Mouse (Mus musculus): ENCODE measurements at regions not wholly inside any gene's neighbourhood (a gene's known extent, or its start where the extent isn't known, plus 50 kb on each side); places are given as distances from the start of the nearest gene placed in this dataset.

DNA sequence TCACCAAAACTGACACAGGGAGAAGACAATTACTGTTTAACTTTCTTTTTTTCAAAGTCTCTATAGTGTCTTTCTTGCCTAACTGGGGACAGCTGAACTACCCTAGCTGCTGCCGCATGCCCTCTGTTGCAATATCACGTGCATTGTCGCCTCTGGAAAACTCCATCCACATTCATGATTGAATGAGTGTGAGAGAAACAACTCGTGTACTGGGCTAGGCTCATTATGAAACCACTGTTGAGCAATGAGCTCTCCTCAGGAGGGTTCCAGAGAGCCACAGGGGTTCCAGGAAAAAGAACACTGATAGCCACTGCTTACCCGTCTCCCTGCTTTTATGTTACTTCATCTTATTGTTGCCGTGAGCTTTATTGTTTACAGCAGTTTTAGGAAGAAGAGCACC, 132.2 kb upstream of the Bcl6 start:
- DNase-seq (ENCODE audit: extremely low spot score, low spot score), result no peak
- H3K27ac ChIP-seq, result no peak overlapping the region
- no peaks in the 10 kb centered on the region for H3K9me3 ChIP-seq
- H3K4me1 ChIP-seq, result no peaks in the 10 kb centered on the region
- H3K4me3 ChIP-seq, result no peak overlapping the region
- H3K36me3 ChIP-seq (replicated peaks), result no peaks in the 10 kb centered on the region
- WGBS, result 69% methylated on average over 6 of the region's 6 CpGs
- H3K27me3 ChIP-seq (ENCODE audit: poor library complexity, severe bottlenecking), result no peaks in the 10 kb centered on the region

DNA sequence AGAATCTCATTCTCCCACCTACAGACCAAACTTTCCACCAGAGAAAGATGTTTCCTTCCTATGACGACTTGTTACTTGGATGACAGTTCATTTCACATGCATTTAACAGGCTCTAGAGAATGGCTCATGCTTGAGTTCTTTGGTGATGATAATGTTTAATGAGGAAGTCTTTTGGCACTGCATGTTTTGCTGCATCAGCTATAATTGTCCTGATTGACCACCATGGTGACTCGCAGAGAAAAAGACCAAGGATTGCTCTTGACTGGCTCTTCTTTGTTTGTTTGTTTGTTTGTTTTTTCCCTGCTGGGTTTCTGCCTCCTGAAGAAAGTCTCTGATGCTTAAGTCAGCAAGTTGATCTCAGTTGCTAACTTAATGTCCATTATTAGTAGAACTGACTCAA, 129.8 kb upstream of the Bcl6 start:
- no peak overlapping the region for H3K27ac ChIP-seq
- no peaks in the 10 kb centered on the region for H3K9me3 ChIP-seq
- H3K36me3 ChIP-seq (replicated peaks), result no peaks in the 10 kb centered on the region
- WGBS, result 87% methylated on average over 2 of the region's 2 CpGs
- H3K27me3 ChIP-seq (ENCODE audit: poor library complexity, severe bottlenecking), result no peaks in the 10 kb centered on the region
- DNase-seq (ENCODE audit: extremely low spot score, low spot score), result no peak
- no peak overlapping the region for H3K4me3 ChIP-seq
- no peaks in the 10 kb centered on the region for H3K4me1 ChIP-seq

DNA sequence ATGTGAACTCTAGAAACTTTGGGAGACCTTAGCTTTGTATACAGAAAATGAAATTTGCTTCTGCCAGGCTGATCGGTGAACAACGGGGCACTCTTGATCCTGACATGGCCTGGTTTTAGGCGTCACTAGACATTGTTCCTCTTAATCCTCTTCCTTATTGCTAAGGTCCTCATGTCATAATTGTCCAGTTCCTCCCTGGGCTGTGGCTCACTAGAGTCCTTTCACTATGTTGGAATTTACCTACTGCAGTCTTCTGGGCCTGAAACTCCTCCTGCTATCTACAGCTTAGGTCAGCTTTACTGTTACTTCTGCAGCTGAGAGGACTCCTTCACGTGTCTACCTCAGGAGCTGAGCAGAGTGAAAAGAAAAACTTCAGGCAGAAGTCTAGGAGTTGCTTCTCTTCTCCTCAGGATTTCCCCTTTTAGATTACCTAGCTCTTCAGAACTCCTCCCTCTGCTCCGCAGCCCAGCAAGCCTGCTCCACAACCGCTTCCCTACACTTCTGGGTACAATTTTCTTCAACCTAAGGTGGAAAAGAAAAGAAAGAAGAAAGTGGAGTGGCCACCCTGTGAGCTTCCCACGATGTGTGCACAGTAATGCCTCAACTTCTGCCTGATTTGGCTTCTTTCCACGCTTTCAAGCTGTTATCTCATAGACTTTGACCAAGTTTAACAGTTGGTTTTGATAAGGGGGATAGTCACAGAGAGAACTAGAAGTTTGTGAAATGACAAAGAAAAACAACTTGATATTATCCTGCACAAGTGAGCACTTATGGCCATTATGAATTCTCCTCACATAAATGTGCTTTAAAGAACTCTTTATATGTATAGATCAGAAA, 114.4 kb upstream of the Bcl6 start:
- no peak overlapping the region for H3K4me3 ChIP-seq
- WGBS, result 80% methylated on average over 8 of the region's 8 CpGs
- H3K27me3 ChIP-seq (ENCODE audit: poor library complexity, severe bottlenecking), result no peaks in the 10 kb centered on the region
- H3K27ac ChIP-seq, result no peak overlapping the region
- no peak for DNase-seq (ENCODE audit: extremely low spot score, low spot score)
- no peaks in the 10 kb centered on the region for H3K9me3 ChIP-seq
- no peaks in the 10 kb centered on the region for H3K36me3 ChIP-seq (replicated peaks)
- H3K4me1 ChIP-seq, result peaks cover 6% of the 10 kb centered on the region; the same call in 1 of the 2 replicates

DNA sequence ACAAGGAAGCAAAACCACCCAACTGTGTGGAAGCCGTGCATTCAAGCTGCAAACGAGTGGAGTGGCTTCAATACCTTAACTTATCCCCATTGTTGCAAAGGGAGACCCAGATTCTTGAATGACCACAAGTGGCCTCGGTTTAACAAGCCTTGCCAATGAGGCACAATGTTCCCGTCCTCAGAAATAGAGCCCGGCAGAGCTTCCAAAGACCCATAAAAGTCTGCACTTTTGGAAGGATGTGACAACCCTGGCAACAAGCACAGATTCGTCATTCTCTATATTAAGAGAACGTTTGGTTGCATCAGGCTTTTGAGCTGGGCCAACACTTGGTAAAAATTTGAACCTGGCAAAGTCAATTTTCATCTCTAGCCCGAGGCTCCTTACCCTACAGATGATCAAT, 108.9 kb upstream of the Bcl6 start:
- no peaks in the 10 kb centered on the region for H3K9me3 ChIP-seq
- peaks cover 5% of the 10 kb centered on the region; the same call in 1 of the 2 replicates for H3K4me1 ChIP-seq
- H3K27me3 ChIP-seq (ENCODE audit: poor library complexity, severe bottlenecking), result no peaks in the 10 kb centered on the region
- 49% methylated on average over 8 of the region's 8 CpGs for WGBS
- no peak overlapping the region for H3K4me3 ChIP-seq
- DNase-seq (ENCODE audit: extremely low spot score, low spot score), result no peak
- no peak overlapping the region for H3K27ac ChIP-seq
- no peaks in the 10 kb centered on the region for H3K36me3 ChIP-seq (replicated peaks)

DNA sequence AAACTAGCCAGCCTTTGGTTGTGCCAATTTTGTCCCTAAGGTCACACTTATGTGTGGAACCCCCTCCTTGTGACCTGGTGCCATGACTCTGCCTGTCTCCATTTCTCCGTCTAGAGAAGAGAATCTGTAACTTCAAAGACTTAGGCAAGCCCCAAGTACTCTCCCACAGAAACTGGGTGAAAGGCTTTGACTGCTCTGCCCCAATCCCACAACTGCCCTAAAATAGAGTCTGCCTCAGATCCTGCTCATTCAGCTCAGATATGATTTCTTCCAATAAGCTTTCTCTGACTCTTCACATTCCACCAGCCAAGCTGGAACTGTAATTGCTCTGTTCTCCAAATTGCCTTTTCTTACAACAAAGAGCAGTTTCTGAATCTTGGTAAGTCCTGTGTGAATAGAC, 107.4 kb upstream of the Bcl6 start:
- WGBS, result 69% methylated on average over 1 of the region's 1 CpGs
- Histone ChIP-seq H3K36me3 (replicated peaks) (no peaks in the 10 kb centered on the region), H3K27me3 (ENCODE audit: poor library complexity, severe bottlenecking) (no peaks in the 10 kb centered on the region), H3K9me3 (no peaks in the 10 kb centered on the region), H3K4me1 (peaks cover 5% of the 10 kb centered on the region; the same call in 1 of the 2 replicates), H3K27ac (no peak overlapping the region), H3K4me3 (no peak overlapping the region)
- DNase-seq (ENCODE audit: extremely low spot score, low spot score), result no peak

DNA sequence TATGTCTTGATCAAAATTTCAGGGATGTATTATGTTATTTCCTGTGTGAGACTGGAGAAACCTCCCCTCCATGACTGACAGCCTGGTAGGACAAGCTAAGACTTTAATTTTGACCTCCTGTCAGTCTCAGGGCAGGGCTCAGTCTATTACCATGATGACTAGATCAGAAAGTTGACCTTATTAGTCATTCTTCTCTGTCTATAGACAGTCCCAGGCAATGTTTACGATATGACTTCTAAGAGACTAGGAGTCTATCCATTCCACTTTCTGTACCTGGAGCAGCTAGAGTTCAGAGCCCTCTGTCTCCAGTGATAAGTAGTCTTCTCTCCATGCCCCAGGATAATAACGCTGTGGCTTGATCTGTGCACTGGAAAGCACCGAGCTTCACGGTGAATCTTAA, 107.0 kb upstream of the Bcl6 start:
- H3K4me1 ChIP-seq, result peaks cover 5% of the 10 kb centered on the region; the same call in 1 of the 2 replicates
- WGBS, result 92% methylated on average over 4 of the region's 4 CpGs

DNA sequence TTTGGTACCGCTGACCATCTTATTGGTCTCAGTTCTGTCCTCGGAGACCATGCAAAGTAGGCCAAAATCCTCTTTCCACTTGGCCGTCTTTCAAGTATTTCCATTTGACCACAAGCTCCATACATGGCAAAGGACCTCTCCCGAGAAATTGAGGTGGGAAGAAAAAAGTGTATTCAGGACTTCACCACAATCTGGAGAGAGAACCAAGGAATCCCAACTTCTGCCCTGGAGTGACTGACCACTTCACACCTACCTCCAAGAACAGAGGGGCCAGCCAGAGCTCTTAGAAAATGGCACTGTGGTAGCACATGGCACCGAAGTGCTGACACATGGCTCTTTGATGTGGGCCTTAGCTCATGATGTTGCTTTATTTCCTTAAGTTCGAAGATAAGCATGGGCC, 105.9 kb upstream of the Bcl6 start:
- no peaks in the 10 kb centered on the region for H3K27me3 ChIP-seq (ENCODE audit: poor library complexity, severe bottlenecking)
- WGBS, result 93% methylated on average over 6 of the region's 6 CpGs
- H3K9me3 ChIP-seq, result no peaks in the 10 kb centered on the region
- H3K36me3 ChIP-seq (replicated peaks), result no peaks in the 10 kb centered on the region
- DNase-seq (ENCODE audit: extremely low spot score, low spot score), result no peak
- no peak overlapping the region for H3K4me3 ChIP-seq
- H3K4me1 ChIP-seq, result peaks cover 5% of the 10 kb centered on the region; the same call in 1 of the 2 replicates
- H3K27ac ChIP-seq, result no peak overlapping the region

More for the DNA sequence above, 107.0 kb upstream of the Bcl6 start:
- no peak for DNase-seq (ENCODE audit: extremely low spot score, low spot score)
- Histone ChIP-seq H3K9me3 (no peaks in the 10 kb centered on the region), H3K36me3 (replicated peaks) (no peaks in the 10 kb centered on the region), H3K27me3 (ENCODE audit: poor library complexity, severe bottlenecking) (no peaks in the 10 kb centered on the region), H3K4me3 (no peak overlapping the region), H3K27ac (no peak overlapping the region)

DNA sequence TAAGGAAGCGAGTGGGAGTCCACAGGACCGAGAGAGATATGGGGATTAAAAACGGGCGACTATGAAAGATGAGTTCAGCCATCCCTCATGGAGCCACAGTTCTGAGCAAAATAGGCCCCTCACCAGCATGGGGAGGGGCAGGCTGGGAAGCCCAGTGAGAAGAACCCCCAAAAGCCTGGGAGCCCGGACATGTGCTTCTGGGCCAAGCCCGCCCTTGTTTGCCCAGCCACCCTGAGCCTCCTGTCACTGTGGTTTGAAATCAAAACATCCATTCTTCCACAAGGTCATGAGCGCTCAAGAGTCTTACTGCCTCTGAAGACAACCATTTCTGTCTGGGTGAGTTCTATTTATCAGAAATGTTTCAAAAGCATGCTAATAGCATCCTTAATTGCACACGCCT, 105.0 kb upstream of the Bcl6 start:
- 95% methylated on average over 8 of the region's 8 CpGs for WGBS
- H3K27me3 ChIP-seq (ENCODE audit: poor library complexity, severe bottlenecking), result no peaks in the 10 kb centered on the region
- no peaks in the 10 kb centered on the region for H3K9me3 ChIP-seq
- peaks cover 5% of the 10 kb centered on the region; the same call in 1 of the 2 replicates for H3K4me1 ChIP-seq
- no peak overlapping the region for H3K27ac ChIP-seq
- DNase-seq (ENCODE audit: extremely low spot score, low spot score), result no peak
- H3K4me3 ChIP-seq, result no peak overlapping the region
- H3K36me3 ChIP-seq (replicated peaks), result no peaks in the 10 kb centered on the region

DNA sequence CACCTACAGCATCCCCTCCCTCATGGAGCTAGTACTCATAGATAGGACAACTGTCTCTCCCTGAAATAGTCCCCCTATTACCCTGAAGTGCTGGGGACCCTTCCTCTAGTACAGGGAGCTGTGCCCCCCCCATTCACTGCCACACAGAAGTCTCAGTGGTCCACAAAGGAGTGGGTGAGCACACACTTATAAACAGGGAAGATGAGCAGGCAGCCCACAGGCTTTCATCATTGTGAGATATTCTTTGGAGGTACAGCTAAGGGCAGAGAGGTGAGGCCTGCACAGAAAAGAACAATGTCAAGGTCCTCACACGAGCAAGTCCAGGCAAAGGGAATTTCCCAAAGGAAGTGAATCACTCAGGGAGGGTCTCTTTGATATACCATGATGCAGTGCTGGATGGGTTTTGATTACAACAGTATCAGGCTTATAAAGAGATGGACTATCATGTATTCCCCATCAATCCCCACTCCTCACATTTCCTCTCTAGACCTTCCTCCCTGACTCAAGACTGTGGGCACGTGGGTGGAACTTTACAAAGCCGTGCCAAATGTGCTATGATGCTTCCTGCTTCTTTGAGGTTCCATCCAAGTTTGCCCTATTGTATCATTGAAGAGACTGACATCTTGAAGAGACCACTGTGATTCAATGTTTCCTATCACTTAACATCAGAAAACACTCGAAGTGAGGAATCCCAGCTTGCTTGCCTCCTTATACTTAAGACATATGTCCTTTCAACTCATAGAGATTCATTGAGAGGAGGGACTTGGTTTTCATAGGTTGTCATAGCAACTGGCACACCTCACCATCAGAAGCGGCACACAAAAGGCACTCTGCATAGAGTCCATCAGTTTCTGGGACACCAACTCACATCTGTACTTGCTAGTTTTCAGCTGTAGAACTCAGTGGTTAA, 104.2 kb upstream of the Bcl6 start:
- no peaks in the 10 kb centered on the region for H3K36me3 ChIP-seq (replicated peaks)
- 88% methylated on average over 5 of the region's 5 CpGs for WGBS
- peaks cover 5% of the 10 kb centered on the region; the same call in 1 of the 2 replicates for H3K4me1 ChIP-seq
- no peak for DNase-seq (ENCODE audit: extremely low spot score, low spot score)
- H3K9me3 ChIP-seq, result no peaks in the 10 kb centered on the region
- H3K4me3 ChIP-seq, result no peak overlapping the region
- H3K27ac ChIP-seq, result no peak overlapping the region
- H3K27me3 ChIP-seq (ENCODE audit: poor library complexity, severe bottlenecking), result no peaks in the 10 kb centered on the region

DNA sequence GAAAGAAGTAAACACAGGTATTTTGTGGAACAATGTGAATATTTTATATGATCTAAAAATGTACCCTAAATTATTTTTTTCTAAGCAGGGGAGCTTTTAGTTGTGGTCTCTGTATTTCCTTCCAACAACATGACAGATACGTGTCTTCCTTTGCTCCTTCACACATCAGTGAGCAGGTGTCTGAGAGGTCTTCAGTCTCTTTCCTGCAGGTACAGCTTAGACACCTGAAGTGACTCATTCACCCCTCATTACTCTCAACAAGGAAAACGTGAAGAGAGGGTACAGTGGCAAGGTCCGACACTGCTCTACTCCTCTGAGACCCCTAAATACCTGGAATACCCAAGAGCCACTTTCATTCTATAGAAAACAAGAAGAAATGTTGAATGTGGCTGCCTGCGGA, 103.5 kb upstream of the Bcl6 start:
- H3K9me3 ChIP-seq, result no peaks in the 10 kb centered on the region
- no peaks in the 10 kb centered on the region for H3K4me1 ChIP-seq
- no peak overlapping the region for H3K4me3 ChIP-seq
- WGBS, result 85% methylated on average over 4 of the region's 4 CpGs
- no peak for DNase-seq (ENCODE audit: extremely low spot score, low spot score)
- H3K36me3 ChIP-seq (replicated peaks), result no peaks in the 10 kb centered on the region
- no peak overlapping the region for H3K27ac ChIP-seq
- no peaks in the 10 kb centered on the region for H3K27me3 ChIP-seq (ENCODE audit: poor library complexity, severe bottlenecking)

DNA sequence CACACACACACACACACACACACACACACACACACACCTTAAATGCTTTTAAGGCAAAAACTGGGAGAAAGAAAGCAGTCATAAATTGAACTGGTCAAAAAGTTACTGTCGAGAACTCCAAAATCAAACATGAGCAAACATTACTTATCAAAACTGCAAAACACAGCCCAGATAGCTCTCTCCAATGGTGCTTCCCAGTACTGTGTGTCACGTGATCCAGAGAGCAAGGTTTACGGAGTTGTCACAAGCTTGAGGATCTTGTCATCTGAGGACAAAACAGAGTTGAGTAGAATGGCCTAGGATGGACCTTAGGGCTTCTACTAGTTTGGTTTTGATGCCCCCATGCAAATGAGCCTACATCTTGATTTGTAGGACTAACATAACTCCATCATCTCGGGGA, 102.3 kb upstream of the Bcl6 start:
- no peaks in the 10 kb centered on the region for H3K36me3 ChIP-seq (replicated peaks)
- no peak overlapping the region for H3K27ac ChIP-seq
- H3K27me3 ChIP-seq (ENCODE audit: poor library complexity, severe bottlenecking), result no peaks in the 10 kb centered on the region
- 86% methylated on average over 4 of the region's 4 CpGs for whole genome bisulfite sequencing
- no peaks in the 10 kb centered on the region for H3K4me1 ChIP-seq
- DNase-seq (ENCODE audit: extremely low spot score, low spot score), result no peak
- no peak overlapping the region for H3K4me3 ChIP-seq
- H3K9me3 ChIP-seq, result no peaks in the 10 kb centered on the region

DNA sequence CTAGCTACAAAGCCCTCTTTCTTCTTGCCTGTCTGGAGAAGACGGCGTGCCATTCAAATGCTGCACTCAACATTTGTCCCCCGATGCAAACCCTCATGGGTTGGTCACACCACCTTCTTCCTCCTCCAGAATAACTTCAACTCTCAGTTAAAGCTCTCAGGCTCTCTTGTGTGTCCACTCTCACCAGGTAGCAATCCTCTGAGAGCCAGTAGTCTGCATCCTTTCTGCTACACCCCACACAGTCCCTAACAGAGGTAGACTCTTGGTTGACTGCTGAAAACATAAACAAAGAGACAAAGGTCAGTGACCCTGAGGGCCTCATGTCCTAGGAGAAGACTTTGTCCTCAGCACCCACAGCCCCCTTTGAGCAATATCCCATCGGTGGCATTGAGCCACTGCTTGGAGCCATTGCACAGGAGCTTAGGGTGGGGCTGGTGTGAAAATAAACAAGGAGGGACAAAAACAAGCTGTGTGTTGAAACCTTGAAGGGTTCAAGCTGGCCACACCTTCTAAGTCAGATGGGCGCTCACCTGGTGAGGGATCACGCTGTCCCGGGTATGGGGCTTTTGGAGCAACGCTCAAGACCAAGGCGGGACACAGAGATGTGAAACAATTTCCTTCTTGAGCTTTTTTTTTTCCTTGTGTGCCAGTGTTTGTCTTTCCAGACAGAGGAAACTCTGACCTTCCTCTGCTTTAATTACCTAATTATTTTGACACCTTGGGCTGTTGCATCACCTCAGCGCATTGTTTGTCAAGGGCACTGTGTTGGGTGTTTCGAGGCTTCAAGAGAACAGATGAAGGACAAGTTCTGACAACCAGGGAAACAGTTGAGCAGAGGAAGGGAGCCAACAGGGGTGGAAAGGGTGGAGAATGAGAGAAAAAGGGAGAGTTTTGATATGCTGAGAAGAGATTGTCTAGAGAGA, 101.4 kb upstream of the Bcl6 start:
- Histone ChIP-seq H3K36me3 (replicated peaks) (no peaks in the 10 kb centered on the region), H3K4me1 (no peaks in the 10 kb centered on the region), H3K4me3 (no peak overlapping the region), H3K27ac (no peak overlapping the region), H3K9me3 (no peaks in the 10 kb centered on the region), H3K27me3 (ENCODE audit: poor library complexity, severe bottlenecking) (no peaks in the 10 kb centered on the region)
- no peak for DNase-seq (ENCODE audit: extremely low spot score, low spot score)
- 89% methylated on average over 11 of the region's 11 CpGs for WGBS

All from forebrain, embryonic 10.5 days (tissue).